Mouse (Mus musculus) liver, adult 2 months (tissue): ENCODE results near the gene Nt5dc1. TPM values are rescaled to one million over a fixed set of nuclear protein-coding genes. Genes with fewer than 3 reads are reported as not detected.

Experiments used
- DNase-seq: peaks from one replicate; pipeline ENCODE4 v3.0.0-alpha.2; 2011; ENCODE audit warnings: low read depth, low spot score; ENCODE audit errors: extremely low read depth
- H3K27ac ChIP-seq: fragments of 200-500 bp; replicated peaks from 2 replicates; pipeline ENCODE4 v1.5.1; 2012; ENCODE audit warnings: low read depth, mild to moderate bottlenecking, control low read depth, inconsistent platforms, low read length; ENCODE audit not compliant: insufficient read depth
- H3K27me3 ChIP-seq: fragments of 200-500 bp; 2 replicates; pipeline ENCODE4 v1.6.1; 2012; ENCODE audit warnings: mild to moderate bottlenecking, moderate library complexity, low read length, inconsistent platforms; ENCODE audit not compliant: control insufficient read depth, insufficient read depth
- H3K36me3 ChIP-seq: fragments of 200-500 bp; 2 replicates; pipeline ENCODE4 v1.6.1; 2012; ENCODE audit warnings: low read length, inconsistent platforms; ENCODE audit not compliant: control insufficient read depth, insufficient read depth
- H3K4me1 ChIP-seq: fragments of 200-500 bp; 2 replicates; pipeline ENCODE4 v1.6.1; 2011; ENCODE audit warnings: low read length; ENCODE audit not compliant: control insufficient read depth, insufficient read depth
- H3K4me3 ChIP-seq: fragments of 200-500 bp; 2 replicates; pipeline ENCODE4 v1.5.1; 2011; ENCODE audit warnings: low read depth, mild to moderate bottlenecking, control low read depth, low read length, moderate library complexity; ENCODE audit not compliant: insufficient read depth
- H3K79me2 ChIP-seq: fragments of 200-500 bp; 2 replicates; pipeline ENCODE4 v1.6.1; 2012; ENCODE audit warnings: inconsistent platforms, mild to moderate bottlenecking, low read length, moderate library complexity; ENCODE audit not compliant: control insufficient read depth, insufficient read depth
- H3K9ac ChIP-seq: fragments of 200-500 bp; 2 replicates; pipeline ENCODE4 v1.6.1; 2012; ENCODE audit warnings: low read depth, mild to moderate bottlenecking, control low read depth, inconsistent platforms, low read length
- CTCF ChIP-seq: fragments of 200-500 bp; IDR thresholded peaks from 2 replicates; pipeline ENCODE4 v1.5.1; 2011; ENCODE audit warnings: low read depth, low read length, control low read depth
- POLR2A ChIP-seq: fragments of 200-500 bp; IDR thresholded peaks from 2 replicates; pipeline ENCODE4 v1.6.1; 2011; ENCODE audit warnings: low read length, control low read depth; ENCODE audit not compliant: insufficient read depth; ENCODE audit errors: extremely low read depth
- WGBS: fragments of 180-500 bp; shearing (Covaris S2); methylation state at CpG from one replicate; pipeline ENCODE4 v1.1.7; 2018; 5-methylcytosine and 5-hydroxymethylcytosine counted together
- polyA plus RNA-seq: library from polyadenylated mRNA; depleted of rRNA; stranded (reverse); fragments of >200 nt; gene quantifications from 2 replicates; pipeline ENCODE4 v1.2.3, GENCODE M21; 2012
- total RNA-seq: library from RNA; depleted of rRNA; stranded (reverse); fragments of >200 nt; gene quantifications from 2 replicates; pipeline ENCODE4 v1.2.3, GENCODE M21; 2014

Nt5dc1 gene
- total and polyA plus RNA-seq, 2 experiments: 6.9 to 18.7 TPM

GRCm38 (mm10) chr10:34399267-34399666 lies 19.1 kb downstream of the Nt5dc1 start:
- no peaks in the 10 kb centered on the region for H3K79me2 ChIP-seq
- H3K27me3 ChIP-seq: no peaks in the 10 kb centered on the region
- no peak for TF ChIP-seq POLR2A
- TF ChIP-seq CTCF: no peak
- H3K9ac ChIP-seq: no peak overlapping the region
- H3K27ac ChIP-seq: no peak overlapping the region
- no peak overlapping the region for H3K4me3 ChIP-seq
- no peak for DNase-seq
- peaks cover 31% of the 10 kb centered on the region for H3K36me3 ChIP-seq
- H3K4me1 ChIP-seq: no peaks in the 10 kb centered on the region

- 97% methylated on average over 4 of the region's 4 CpGs for WGBS
- Histone ChIP-seq H3K27me3 (no peaks in the 10 kb centered on the region), H3K79me2 (no peaks in the 10 kb centered on the region)
Observed at GRCm38 (mm10) chr10:34396959-34397358, 21.4 kb downstream of the Nt5dc1 start.

GRCm38 (mm10) chr10:34389681-34390080 lies 28.7 kb downstream of the Nt5dc1 start, which contains the start of gene Col10a1:
Col10a1 (plus strand) TSS chr10:34389981.
- TF ChIP-seq POLR2A: no peak
- TF ChIP-seq CTCF: no peak
- H3K9ac ChIP-seq: no peak within 1 kb of the TSS
- 87% methylated on average over 8 of the region's 8 CpGs for WGBS
- no peaks in the 10 kb centered on the region for H3K4me1 ChIP-seq
- no peak within 1 kb of the TSS for H3K27ac ChIP-seq
- no peak for DNase-seq
- no peaks in the 10 kb centered on the region for H3K27me3 ChIP-seq
- H3K79me2 ChIP-seq: no peaks in the 10 kb centered on the region
- H3K36me3 ChIP-seq: no peaks in the 10 kb centered on the region; the same call in 1 of the 2 replicates
- H3K4me3 ChIP-seq: no peak within 1 kb of the TSS

More at GRCm38 (mm10) chr10:34396959-34397358, 21.4 kb downstream of the Nt5dc1 start:
- Histone ChIP-seq H3K4me1 (no peaks in the 10 kb centered on the region), H3K9ac (no peak overlapping the region), H3K4me3 (no peak overlapping the region), H3K36me3 (peaks cover 20% of the 10 kb centered on the region), H3K27ac (no peak overlapping the region)
- TF ChIP-seq POLR2A: no peak
- no peak for TF ChIP-seq CTCF
- DNase-seq: no peak

- 86% methylated on average over 5 of the region's 5 CpGs for whole genome bisulfite sequencing
- Histone ChIP-seq H3K79me2 (no peaks in the 10 kb centered on the region), H3K36me3 (peaks cover 2% of the 10 kb centered on the region; the same call in 1 of the 2 replicates), H3K27me3 (no peaks in the 10 kb centered on the region), H3K27ac (no peak overlapping the region), H3K9ac (no peak overlapping the region), H3K4me3 (no peak overlapping the region), H3K4me1 (no peaks in the 10 kb centered on the region)
- no peak for DNase-seq
- TF ChIP-seq POLR2A: no peak
- no peak for TF ChIP-seq CTCF
Observed at GRCm38 (mm10) chr10:34385636-34386035, 32.7 kb downstream of the Nt5dc1 start.

GRCm38 (mm10) chr10:34373332-34373731 lies 45.0 kb downstream of the Nt5dc1 start:
- Histone ChIP-seq H3K27me3 (no peaks in the 10 kb centered on the region), H3K79me2 (no peaks in the 10 kb centered on the region), H3K36me3 (peaks cover 4% of the 10 kb centered on the region), H3K4me1 (no peaks in the 10 kb centered on the region), H3K9ac (no peak overlapping the region), H3K4me3 (no peak overlapping the region), H3K27ac (no peak overlapping the region)
- TF ChIP-seq CTCF (no peak), POLR2A (no peak)
- WGBS: 87% methylated on average over 7 of the region's 7 CpGs
- no peak for DNase-seq

- H3K79me2 ChIP-seq: no peaks in the 10 kb centered on the region
- H3K27ac ChIP-seq: no peak overlapping the region
- H3K4me3 ChIP-seq: no peak overlapping the region
- TF ChIP-seq POLR2A (no peak), CTCF (no peak)
- 83% methylated on average over 5 of the region's 5 CpGs for WGBS
- H3K36me3 ChIP-seq: no peaks in the 10 kb centered on the region; the same call in 1 of the 2 replicates
- H3K27me3 ChIP-seq: no peaks in the 10 kb centered on the region
- H3K9ac ChIP-seq: no peak overlapping the region
- H3K4me1 ChIP-seq: no peaks in the 10 kb centered on the region
- DNase-seq: no peak
Observed at GRCm38 (mm10) chr10:34368138-34368537, 50.2 kb downstream of the Nt5dc1 start.
